Mouse (Mus musculus): ENCODE results near the gene Smyd4.

The Smyd4 gene

GRCm38 (mm10) chr11:75348199-75348889, at the start of gene Smyd4, which contains the start of gene Rpa1:
Smyd4 (plus strand) TSS chr11:75348433.
Rpa1 (minus strand) TSS chr11:75348324.
- peak; percentile 93 to 94 for DNase-seq (ENCODE audit: low spot score in 2 of 2)

DNA sequence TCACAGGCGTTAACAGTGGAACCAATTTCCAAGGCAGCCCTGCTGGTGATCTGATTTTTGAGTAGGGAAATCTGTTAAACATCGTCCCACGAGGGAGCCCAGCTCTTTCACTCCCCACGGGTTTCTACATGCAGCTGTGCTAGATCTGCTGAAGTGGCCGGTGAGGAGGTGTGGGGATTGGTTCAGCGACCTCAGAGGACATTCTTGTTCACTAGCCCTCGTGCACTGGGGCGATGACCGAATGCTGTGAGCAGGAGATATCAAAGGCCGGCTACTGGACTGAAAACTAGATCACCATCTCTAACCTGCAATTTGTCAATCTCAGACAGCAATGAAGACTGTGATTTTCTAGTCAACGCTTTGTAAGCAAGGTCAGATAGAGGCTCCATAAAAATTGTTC, 49.7 kb upstream of the Smyd4 start:
- no peak for DNase-seq (ENCODE audit: low spot score in 2 of 2)

GRCm38 (mm10) chr11:75299786-75300185, 48.4 kb upstream of the Smyd4 start:
- no peak for DNase-seq (ENCODE audit: low spot score in 2 of 2)

DNA sequence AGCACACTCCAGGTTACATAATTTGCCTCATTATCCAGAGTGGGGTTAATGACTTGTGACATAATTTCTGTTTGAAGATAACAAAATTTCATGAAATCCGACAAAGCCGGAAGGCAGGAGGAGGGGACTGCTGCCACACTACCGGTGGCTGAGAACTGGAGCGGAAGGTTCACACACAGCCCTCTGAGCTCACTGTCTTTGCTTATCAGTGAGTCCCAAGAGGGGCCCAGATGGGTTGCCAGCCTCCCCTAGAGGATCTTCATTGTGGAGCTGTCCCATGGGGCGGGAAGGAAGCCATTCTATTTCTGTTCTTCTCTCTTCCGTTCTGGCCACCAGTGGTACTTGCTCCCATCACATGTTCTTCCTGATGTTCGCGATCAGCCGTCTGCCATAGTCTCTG, 47.3 kb upstream of the Smyd4 start:
- DNase-seq (ENCODE audit: low spot score in 2 of 2), result no peak

DNA sequence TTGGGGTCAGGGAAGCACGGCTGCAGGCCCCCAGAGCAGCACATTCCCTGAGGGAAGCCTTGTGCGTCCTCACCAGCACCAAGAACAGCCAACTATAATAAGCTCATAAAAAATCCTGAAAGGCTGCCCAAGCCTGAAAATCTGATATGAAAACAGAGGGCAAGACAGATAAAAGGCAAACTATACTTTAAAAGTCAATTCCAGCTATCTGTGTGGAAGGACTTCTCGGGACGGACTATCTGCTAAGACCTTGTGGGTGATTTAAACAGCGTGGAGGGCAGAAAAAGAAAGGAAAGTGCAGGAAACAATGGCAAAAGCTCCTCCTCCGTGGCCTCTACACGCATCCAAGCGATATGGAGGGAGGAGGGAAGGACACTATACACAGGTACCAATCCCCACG, 43.4 kb upstream of the Smyd4 start:
- DNase-seq (ENCODE audit: low spot score in 2 of 2), result no peak

- DNase-seq (ENCODE audit: low spot score in 2 of 2), result no peak
Observed at GRCm38 (mm10) chr11:75308650-75309049, 39.6 kb upstream of the Smyd4 start.

DNA sequence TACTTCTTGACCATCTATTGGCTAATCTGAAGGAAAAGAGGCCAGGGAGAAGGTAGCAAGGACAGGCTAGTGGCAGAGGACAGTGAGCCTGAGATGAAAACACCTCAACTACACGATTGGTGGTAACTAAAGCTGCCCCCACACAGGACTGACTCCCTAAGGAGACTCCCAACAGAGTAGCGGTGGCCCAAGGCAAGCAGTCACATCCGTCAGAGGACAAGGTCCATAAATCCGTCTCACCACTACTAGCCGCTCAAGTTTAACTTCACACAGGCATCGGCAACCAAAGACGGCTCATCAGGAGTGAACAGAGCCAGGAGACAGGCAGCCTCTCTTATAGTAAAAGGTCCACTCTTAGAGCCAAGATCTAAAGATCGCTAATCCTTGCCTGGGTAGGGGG, 37.4 kb upstream of the Smyd4 start:
- DNase-seq (ENCODE audit: low spot score in 2 of 2), result no peak

DNA sequence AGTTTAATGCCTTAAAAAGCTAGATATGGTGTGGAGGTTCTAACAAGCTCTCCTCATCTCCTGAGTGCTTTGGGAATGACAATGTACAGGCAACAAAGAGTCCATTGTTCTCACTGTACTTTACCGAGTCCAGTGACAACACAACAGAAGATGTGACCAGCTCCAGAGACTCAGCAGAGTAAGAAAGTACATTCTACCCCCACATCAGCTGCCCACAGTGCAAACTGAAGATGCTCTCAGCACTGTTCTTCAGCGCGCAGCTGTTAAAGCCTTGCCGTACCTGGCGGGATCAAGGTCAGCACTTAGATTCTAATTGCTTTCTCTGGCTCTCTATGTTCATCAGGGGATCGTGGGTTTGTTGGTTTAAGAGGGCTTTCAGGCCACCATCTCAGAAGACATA, 36.5 kb upstream of the Smyd4 start:
- no peak for DNase-seq (ENCODE audit: low spot score in 2 of 2)

DNA sequence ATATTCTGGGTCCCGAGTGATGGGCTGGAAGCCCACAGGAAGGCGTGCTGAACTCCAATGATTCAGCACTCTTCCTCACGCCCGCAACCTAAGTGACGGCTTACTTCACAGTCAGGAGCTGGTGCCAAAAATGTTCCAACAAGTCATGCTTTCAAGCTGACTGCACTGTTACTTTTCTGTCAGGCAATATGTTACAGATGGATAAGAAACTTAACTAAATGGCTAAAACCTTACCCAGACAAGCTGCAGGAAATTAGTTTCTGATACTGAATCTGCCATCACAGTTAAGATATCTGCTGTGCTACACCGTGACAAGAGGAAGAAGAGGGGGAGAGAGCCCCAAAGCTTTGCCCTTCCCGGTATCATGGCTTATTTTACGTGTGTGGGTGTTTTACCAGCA, 34.4 kb upstream of the Smyd4 start:
- no peak for DNase-seq (ENCODE audit: low spot score in 2 of 2)

DNA sequence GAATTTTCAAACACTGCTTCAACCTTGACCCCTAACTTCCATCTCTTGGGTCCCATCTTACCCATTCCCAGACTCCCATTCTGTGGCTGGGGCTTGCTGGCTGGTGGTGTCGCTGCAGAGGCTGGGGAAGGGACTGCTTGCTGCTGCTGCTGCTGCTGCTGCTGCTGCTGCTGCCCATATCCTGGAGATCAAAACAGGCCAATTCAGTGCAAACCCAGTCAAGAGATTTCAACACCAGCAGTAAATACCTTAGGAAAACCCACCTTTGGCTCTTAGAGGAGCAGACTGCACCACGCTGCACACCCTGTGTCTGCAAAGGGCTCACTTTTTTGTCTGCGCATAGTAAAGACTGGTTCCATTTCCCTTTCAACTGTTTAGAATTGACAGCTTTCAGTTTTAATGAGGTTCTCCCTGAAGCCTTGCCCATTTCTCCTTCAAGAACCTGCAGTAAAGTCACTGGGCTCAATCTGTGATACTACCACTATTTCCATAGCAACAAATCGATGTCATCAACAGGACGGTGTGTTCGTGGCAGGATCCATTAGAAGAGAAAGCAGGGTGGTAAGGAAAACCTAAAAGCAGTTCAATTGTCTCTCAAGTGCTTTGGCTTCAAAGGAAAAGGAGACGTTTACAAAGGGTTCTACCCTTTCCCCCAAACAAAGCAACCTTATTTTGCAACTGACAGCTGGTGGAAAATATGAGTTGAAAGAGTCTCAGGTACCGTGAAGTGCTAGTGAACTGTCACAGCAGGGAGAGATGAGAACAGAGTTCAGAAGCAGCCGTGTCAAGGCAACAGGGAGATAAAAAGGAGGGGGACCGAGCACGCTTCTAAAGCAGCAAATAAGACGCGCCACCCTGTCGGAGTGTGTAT, 29.6 kb upstream of the Smyd4 start:
- DNase-seq (ENCODE audit: low spot score in 2 of 2), result peak; percentile 65 to 68

DNA sequence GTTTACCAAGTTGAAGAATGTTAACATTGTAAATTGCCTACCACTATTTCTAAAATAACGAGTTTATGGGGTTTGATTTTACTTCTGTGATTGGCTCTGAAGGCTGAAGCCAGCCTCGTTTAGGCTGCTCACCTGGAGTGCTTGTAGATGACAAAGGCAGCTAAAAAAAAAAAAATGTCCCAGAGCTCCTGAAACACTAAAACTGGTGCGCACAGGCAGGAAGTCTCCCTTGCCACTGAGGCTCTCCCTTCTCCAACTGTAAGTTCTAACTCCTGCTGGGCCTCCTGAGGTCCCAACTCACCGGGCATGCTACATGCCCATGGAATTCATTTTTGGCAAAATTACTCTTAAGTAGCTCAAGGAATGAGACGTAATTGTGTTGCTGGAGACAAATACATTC, 29.0 kb upstream of the Smyd4 start:
- DNase-seq (ENCODE audit: low spot score in 2 of 2), result peak; percentile 28 to 29

GRCm38 (mm10) chr11:75323326-75323737, 24.9 kb upstream of the Smyd4 start:
- DNase-seq (ENCODE audit: low spot score in 2 of 2), result no peak

- no peak for DNase-seq (ENCODE audit: low spot score in 2 of 2)
Observed at GRCm38 (mm10) chr11:75324433-75324832, 23.8 kb upstream of the Smyd4 start.

DNA sequence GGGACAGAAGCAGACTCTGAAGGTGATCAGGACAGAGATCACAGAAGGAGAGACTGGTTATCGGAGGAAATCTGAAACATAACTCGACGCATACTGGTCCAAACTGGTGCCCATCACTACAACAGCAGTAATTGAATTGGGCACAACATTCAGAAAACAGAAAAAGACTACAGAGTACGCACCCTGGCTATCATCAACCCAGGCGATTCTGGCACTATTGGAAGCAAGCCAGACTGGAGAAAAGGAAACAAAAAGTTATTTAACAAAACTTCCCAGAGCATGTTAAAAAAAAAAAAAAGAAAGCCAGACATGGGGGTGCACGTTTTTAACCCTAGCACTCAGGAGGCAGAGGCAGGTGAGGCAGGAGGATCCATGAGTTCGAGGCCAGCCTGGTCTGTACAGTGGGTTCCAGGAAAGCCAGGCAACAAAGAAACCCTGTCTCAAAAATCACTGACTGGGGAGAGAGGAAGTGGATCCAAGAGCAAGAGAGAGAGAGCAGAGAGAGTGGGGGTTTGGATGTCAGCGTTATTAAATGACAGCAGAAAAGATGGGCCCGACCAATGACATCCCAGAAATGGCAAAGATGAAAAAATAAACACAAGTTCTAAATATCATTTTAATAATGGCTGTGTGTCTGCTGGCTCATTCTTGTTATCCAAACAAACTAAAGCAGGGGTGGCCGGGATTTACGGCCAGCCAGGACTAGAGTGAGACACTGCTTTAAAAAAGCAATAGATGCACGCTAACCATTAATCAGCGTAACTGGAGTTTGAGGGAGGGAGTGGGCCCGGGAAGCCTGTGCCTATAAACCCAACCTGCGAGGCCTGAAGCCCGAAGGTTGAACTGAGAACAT, 22.9 kb upstream of the Smyd4 start:
- DNase-seq (ENCODE audit: low spot score in 2 of 2), result no peak

- DNase-seq (ENCODE audit: low spot score in 2 of 2), result no peak
Observed at GRCm38 (mm10) chr11:75325969-75326311, 22.3 kb upstream of the Smyd4 start.

GRCm38 (mm10) chr11:75336676-75337075, 11.6 kb upstream of the Smyd4 start:
- no peak for DNase-seq (ENCODE audit: low spot score in 2 of 2)

- DNase-seq (ENCODE audit: low spot score in 2 of 2), result no peak
Observed at GRCm38 (mm10) chr11:75337246-75337645, 11.0 kb upstream of the Smyd4 start.

DNA sequence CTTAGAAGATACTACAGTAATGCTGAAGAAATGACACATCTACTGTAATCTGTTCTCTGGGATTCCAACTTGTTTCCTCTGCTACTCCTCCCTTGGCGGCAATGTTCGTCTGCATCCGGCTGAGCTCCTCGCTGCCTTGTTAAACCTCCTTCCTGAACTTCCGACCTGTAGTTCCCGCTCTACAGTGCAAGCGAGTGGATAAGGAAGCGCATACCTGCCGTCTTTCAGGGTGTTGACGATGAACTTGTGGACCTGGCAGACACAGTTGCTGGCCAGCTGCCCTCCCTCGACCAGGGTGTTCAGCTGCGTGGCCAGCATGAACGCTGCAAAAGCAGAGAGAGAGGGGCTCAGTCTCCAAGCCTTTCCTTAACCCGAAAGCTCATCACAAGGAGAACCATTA, 8.2 kb upstream of the Smyd4 start:
- peak in 1 of 2 experiments; percentile 1 for DNase-seq (ENCODE audit: low spot score in 2 of 2)

DNA sequence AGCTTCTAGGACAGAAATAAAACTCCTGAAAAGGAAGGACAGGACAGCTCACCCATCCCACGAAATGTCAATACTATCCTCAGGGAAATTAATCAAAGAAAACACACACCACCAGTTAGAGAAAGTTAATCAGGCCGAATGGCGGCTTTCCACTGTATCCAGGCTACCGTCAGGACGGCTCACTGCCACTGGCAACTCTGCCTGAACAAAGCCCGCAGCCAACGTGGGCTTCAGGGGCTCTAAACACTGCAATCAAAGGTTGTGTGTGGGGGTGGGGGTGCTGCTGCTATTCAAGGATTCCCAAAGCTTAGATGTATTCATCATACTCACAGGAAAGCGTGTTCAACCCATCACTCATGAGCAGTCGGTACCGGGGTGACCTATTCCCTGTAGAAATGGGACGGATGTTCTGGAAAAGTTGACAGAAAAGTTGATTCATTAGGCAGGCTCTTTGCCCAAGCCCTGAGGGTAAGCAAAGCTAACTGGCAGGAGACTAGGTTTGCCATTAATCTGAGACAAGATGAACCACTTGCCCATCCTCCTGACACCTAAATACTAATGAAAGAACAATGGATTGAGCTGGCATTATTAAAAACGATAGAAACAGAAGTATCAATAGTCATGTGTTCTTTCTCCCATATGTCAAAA, 7.4 kb upstream of the Smyd4 start:
- peak in 1 of 2 experiments; percentile 1 for DNase-seq (ENCODE audit: low spot score in 2 of 2)

DNA sequence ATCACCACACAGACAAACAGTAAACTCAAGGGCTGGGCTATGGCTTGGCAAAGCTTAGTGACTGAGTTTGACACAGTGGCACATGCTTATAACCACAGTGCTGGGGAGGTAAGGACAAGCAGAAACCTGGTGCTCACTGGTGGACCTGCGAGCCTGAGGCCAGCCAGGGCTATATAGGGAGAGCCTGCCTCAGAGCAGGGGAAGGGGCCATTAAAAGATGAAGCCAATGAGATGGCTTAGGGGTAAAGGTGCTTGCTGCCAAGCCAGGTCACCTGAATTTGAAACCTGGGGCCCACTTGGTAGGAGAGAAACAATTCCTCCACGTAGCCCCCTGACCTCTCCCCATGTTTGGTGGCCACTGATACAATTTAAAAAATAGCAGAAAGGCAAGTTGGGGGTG, 5.1 kb upstream of the Smyd4 start:
- peak in 1 of 2 experiments; percentile 1 for DNase-seq (ENCODE audit: low spot score in 2 of 2)

DNA sequence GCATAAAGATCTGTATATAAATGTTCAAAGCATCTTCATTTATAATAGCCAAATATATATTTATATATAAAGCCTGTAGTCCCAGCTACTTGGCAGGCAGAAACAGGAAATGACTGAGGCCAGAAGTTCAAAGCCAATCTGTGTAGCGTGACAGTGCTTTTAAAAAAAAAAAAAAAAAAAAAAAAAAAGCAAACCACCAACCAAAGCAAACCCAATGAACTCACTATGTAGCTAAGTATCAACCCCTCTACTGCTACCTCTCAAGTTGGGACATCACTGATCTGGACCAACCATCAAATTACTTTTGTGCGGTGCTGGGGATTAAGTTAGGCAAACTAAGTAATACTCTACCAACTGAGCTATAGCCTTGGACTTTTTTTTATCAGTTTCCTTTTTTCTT, 4.1 kb upstream of the Smyd4 start:
- peak in 1 of 2 experiments; percentile 2 for DNase-seq (ENCODE audit: low spot score in 2 of 2)

DNA sequence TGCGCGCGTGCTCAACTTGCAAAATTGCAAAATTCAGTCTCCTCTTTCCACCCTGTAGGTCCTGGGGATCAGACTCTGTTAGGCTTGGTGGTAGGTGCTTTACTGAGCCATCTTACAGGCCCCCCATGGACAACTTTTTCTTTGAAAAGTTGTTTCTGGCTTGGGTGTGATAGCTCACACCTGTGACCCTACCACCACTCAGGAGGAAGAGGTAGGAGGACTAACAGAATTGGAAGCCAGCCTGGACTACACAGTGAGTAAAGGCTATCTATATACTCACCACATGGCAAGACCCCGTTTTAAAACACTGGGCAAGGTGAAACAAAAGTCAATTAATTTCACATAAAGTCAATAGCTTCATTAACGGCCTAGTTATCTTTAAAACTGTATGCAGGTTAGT, 3.5 kb upstream of the Smyd4 start:
- peak in 1 of 2 experiments; percentile 1 for DNase-seq (ENCODE audit: low spot score in 2 of 2)
